Mouse (Mus musculus) embryonic fibroblast, embryonic 13.5 days (primary cell): Measurements from ENCODE around the gene Lipc.

Source experiments
- CTCF ChIP-seq: IDR thresholded peaks from 2 replicates; pipeline ENCODE4 v1.5.1; 2011; ENCODE audit warnings: mild to moderate bottlenecking, control low read depth, low read length, moderate library complexity, borderline replicate concordance; ENCODE audit not compliant: insufficient read depth
- POLR2A ChIP-seq: IDR thresholded peaks from 2 replicates; pipeline ENCODE4 v1.6.1; 2011; ENCODE audit warnings: low read depth, mild to moderate bottlenecking, control low read depth, low read length, moderate library complexity

DNA sequence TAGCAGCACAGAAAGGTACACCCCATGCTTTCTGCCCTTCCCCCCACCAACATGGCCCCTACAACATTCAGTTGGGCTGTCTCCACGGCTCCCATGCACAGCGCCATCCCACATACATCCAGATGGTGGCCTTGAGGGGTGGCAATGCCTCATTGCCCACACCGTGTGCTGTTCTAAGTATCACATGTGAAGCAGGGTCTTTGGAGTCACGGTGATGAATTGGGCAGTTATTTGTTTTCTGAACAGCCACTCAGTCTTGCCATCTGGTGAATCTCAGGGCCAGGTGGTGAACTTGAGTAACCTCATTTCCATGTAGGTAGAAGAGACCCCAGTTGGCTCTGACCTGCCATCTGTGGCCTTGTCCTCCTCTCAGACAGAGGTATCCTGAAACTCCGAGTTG lies 7.8 kb upstream of the Lipc start:
- TF ChIP-seq CTCF (no peak), POLR2A (no peak)
